Mouse (Mus musculus) megakaryocyte, embryonic 14.5 days (primary cell): ENCODE measurements around the gene Gm39566.

Experiments
- FLI1 ChIP-seq: IDR thresholded peaks from 2 replicates; pipeline ENCODE4 v1.6.1; 2012; ENCODE audit warnings: low read length, inconsistent platforms, mixed read lengths
- GATA1 ChIP-seq: IDR thresholded peaks from 3 replicates; pipeline ENCODE4 v1.6.1; 2012; ENCODE audit warnings: mixed read lengths, low read length, inconsistent platforms, borderline replicate concordance

DNA sequence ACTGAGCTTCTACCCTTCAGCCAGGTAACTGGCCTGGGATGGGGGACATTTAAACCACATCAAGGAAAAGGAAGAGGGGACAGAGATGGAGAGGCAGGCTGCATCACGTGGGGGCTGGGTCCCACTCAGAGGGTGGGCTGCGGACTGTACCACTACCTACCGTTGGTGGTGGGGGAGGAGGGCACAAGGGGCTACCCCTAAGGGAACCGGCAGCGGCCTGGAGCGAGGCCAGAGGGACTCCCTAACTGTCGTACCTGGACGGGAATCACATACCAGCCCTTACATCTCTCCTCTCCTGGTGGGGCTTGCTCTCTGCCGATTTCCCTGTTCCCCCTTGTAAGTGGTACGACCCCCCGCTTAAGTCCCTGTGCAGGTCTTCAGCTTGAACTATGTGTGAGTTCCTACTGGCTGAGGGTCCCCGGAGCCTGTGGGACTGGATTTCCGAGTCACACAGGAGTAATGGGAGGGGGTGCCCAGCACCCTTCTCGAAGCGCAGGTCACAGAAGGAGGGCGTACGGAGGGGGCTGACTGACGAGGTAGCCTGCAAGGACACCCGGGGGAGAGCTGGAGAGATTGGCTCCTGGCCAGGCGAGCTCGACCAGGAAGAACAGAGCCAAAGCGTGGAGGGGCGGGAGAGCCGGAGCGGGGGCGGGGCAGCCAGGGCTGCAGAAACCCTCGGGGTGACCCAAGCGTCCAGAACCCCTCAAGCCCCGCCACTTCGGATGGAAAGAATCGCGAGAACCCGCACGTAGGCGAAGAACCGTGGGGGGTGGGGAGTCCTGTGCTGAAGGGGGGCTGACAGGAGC is 14.5 kb downstream of the Gm39566 start:
- TF ChIP-seq FLI1 (no peak), GATA1 (no peak)
